Mouse (Mus musculus) forebrain, embryonic 13.5 days (tissue): Measurements from ENCODE around the gene Olfr1329. TPM values are rescaled to one million over a fixed set of nuclear protein-coding genes. Genes with fewer than 3 reads are reported as not detected.
"Not testable (repeated sequence)": the region's sequence is repeated elsewhere in the genome, so short reads cannot be mapped to it uniquely, and the experiment has no call there.

Experiments used
- ATAC-seq: fragments of 200-750 bp; cut with Nextera tagmentation; 2 replicates; pipeline ENCODE4 v1.8.0; 2017
- H3K27ac ChIP-seq: fragments of 300-500 bp; sonication (generic); 2 replicates; pipeline ENCODE4 v1.5.1; 2015; ENCODE audit warnings: inconsistent platforms, mild to moderate bottlenecking, moderate library complexity
- H3K27me3 ChIP-seq: fragments of 300-500 bp; sonication (generic); 2 replicates; pipeline ENCODE4 v1.6.1; 2015; ENCODE audit warnings: mild to moderate bottlenecking, inconsistent platforms
- H3K36me3 ChIP-seq: fragments of 300-500 bp; sonication (generic); 2 replicates; pipeline ENCODE4 v1.6.1; 2015; ENCODE audit warnings: mild to moderate bottlenecking, inconsistent platforms; ENCODE audit not compliant: poor library complexity, severe bottlenecking
- H3K4me1 ChIP-seq: fragments of 300-500 bp; sonication (generic); 2 replicates; pipeline ENCODE4 v1.6.1; 2015; ENCODE audit warnings: inconsistent platforms
- H3K4me2 ChIP-seq: fragments of 300-500 bp; sonication (generic); 2 replicates; pipeline ENCODE4 v1.6.1; 2015; ENCODE audit warnings: inconsistent platforms, mild to moderate bottlenecking, moderate library complexity
- H3K4me3 ChIP-seq: fragments of 300-500 bp; sonication (generic); 2 replicates; pipeline ENCODE4 v1.5.1; 2015; ENCODE audit warnings: mild to moderate bottlenecking, inconsistent platforms
- H3K9ac ChIP-seq: fragments of 300-500 bp; sonication (generic); 2 replicates; pipeline ENCODE4 v1.6.1; 2015; ENCODE audit warnings: mild to moderate bottlenecking, inconsistent platforms
- H3K9me3 ChIP-seq: fragments of 300-500 bp; sonication (generic); replicated peaks from 2 replicates; pipeline ENCODE4 v1.6.1; 2016; ENCODE audit warnings: inconsistent platforms
- WGBS: fragments of 180-500 bp; shearing (Covaris S2); methylation state at CpG from one replicate; pipeline ENCODE4 v1.1.7; 2015; 5-methylcytosine and 5-hydroxymethylcytosine counted together
- polyA plus RNA-seq: library from polyadenylated mRNA; unstranded; fragments of >200 nt; fragmentation: Nextera tagmentation; extraction: Ambion mirVana; gene quantifications from 2 replicates; pipeline ENCODE4 v1.2.1, GENCODE M21; 2015

Olfr1329 gene
- polyA plus RNA-seq: not detected in 2 replicates

- not testable (repeated sequence) for H3K27me3 ChIP-seq, H3K4me2 ChIP-seq, ATAC-seq, H3K27ac ChIP-seq, H3K9me3 ChIP-seq, H3K4me1 ChIP-seq, H3K36me3 ChIP-seq, H3K9ac ChIP-seq, H3K4me3 ChIP-seq
- WGBS: 57% methylated on average over 2 of the region's 2 CpGs
Observed at GRCm38 (mm10) chr4:118917365-118917764, at the start of gene Olfr1329. Gene Olfr1329, minus strand, starts transcription at chr4:118917465.

- Histone ChIP-seq H3K4me1 (no peaks in the 10 kb centered on the region), H3K4me2 (no peak within 1 kb of the TSS), H3K36me3 (no peaks in the 10 kb centered on the region), H3K9ac (no peak within 1 kb of the TSS), H3K27ac (no peak within 1 kb of the TSS), H3K9me3 (no peaks in the 10 kb centered on the region), H3K4me3 (no peak within 1 kb of the TSS), H3K27me3 (no peaks in the 10 kb centered on the region)
- 84% methylated on average over 2 of the region's 2 CpGs for WGBS
- peak; percentile 55; the same call in 1 of the 2 replicates for ATAC-seq
Observed at GRCm38 (mm10) chr4:118961141-118961628, 43.9 kb upstream of the Olfr1329 start, which contains the start of gene Lao1. Gene Lao1, plus strand, starts transcription at chr4:118961578.

- no peak overlapping the region for H3K9ac ChIP-seq
- no peak overlapping the region for H3K4me3 ChIP-seq
- no peaks in the 10 kb centered on the region for H3K4me1 ChIP-seq
- no peak overlapping the region for H3K27ac ChIP-seq
- 0 out of 2 replicates have a peak, but pooled peaks cover under 1% of the 10 kb centered on the region for H3K27me3 ChIP-seq
- no peak overlapping the region for H3K4me2 ChIP-seq
- H3K36me3 ChIP-seq: no peaks in the 10 kb centered on the region
- ATAC-seq: no peak
- H3K9me3 ChIP-seq: no peaks in the 10 kb centered on the region
- WGBS: 94% methylated on average over 7 of the region's 7 CpGs
Observed at GRCm38 (mm10) chr4:118958812-118959211, 41.5 kb upstream of the Olfr1329 start.

GRCm38 (mm10) chr4:118938512-118938911 lies 21.2 kb upstream of the Olfr1329 start, which contains the start of gene Olfr1328:
Gene Olfr1328, minus strand, starts transcription at chr4:118938612.
- no peaks in the 10 kb centered on the region for H3K4me1 ChIP-seq
- H3K9me3 ChIP-seq: no peaks in the 10 kb centered on the region
- no peak within 1 kb of the TSS for H3K4me2 ChIP-seq
- no peaks in the 10 kb centered on the region for H3K36me3 ChIP-seq
- ATAC-seq: no peak
- H3K27me3 ChIP-seq: no peaks in the 10 kb centered on the region
- no peak within 1 kb of the TSS for H3K4me3 ChIP-seq
- WGBS: 85% methylated on average over 2 of the region's 2 CpGs
- H3K27ac ChIP-seq: no peak within 1 kb of the TSS
- no peak within 1 kb of the TSS for H3K9ac ChIP-seq

- H3K4me1 ChIP-seq, H3K9ac ChIP-seq, H3K27ac ChIP-seq, H3K9me3 ChIP-seq, H3K4me3 ChIP-seq, H3K4me2 ChIP-seq, ATAC-seq, H3K36me3 ChIP-seq, H3K27me3 ChIP-seq: not testable (repeated sequence)
- 63% methylated on average over 3 of the region's 3 CpGs for WGBS
Observed at GRCm38 (mm10) chr4:118931326-118931725, 14.1 kb upstream of the Olfr1329 start.

GRCm38 (mm10) chr4:118901981-118902380 lies 15.3 kb downstream of the Olfr1329 start:
- Histone ChIP-seq H3K4me2 (no peak overlapping the region), H3K4me1 (no peaks in the 10 kb centered on the region), H3K9me3 (no peaks in the 10 kb centered on the region), H3K9ac (no peak overlapping the region), H3K27ac (no peak overlapping the region), H3K36me3 (no peaks in the 10 kb centered on the region), H3K27me3 (no peaks in the 10 kb centered on the region), H3K4me3 (no peak overlapping the region)
- no peak for ATAC-seq
- 61% methylated on average over 2 of the region's 2 CpGs for WGBS

GRCm38 (mm10) chr4:118888297-118888696 lies 29.0 kb downstream of the Olfr1329 start, which contains the start of gene Olfr1330:
Gene Olfr1330, plus strand, starts transcription at chr4:118888597.
- no peaks in the 10 kb centered on the region for H3K9me3 ChIP-seq
- no peak within 1 kb of the TSS for H3K9ac ChIP-seq
- H3K4me1 ChIP-seq: no peaks in the 10 kb centered on the region
- no peak within 1 kb of the TSS for H3K27ac ChIP-seq
- H3K4me3 ChIP-seq: no peak within 1 kb of the TSS
- no peak for ATAC-seq
- H3K36me3 ChIP-seq: no peaks in the 10 kb centered on the region
- 73% methylated on average over 1 of the region's 1 CpGs for WGBS
- H3K27me3 ChIP-seq: no peaks in the 10 kb centered on the region
- H3K4me2 ChIP-seq: no peak within 1 kb of the TSS

- 0 out of 2 replicates have a peak, but pooled peaks cover 4% of the 10 kb centered on the region for H3K4me1 ChIP-seq
- H3K4me2 ChIP-seq: no peak overlapping the region
- no peaks in the 10 kb centered on the region for H3K9me3 ChIP-seq
Observed at GRCm38 (mm10) chr4:118867566-118867965, 49.7 kb downstream of the Olfr1329 start.

More at GRCm38 (mm10) chr4:118867566-118867965, 49.7 kb downstream of the Olfr1329 start:
- H3K4me3 ChIP-seq: no peak overlapping the region
- H3K27me3 ChIP-seq: no peaks in the 10 kb centered on the region
- no peaks in the 10 kb centered on the region for H3K36me3 ChIP-seq
- no peak overlapping the region for H3K9ac ChIP-seq
- no peak overlapping the region for H3K27ac ChIP-seq
- ATAC-seq: no peak

Other genes starting within 250 kb of the Olfr1329 start
- not detected in 2 replicates for gene Olfr1342, start 224.7 kb downstream of the Olfr1329 start, polyA plus RNA-seq
- gene Olfr1341, start 213.9 kb downstream of the Olfr1329 start, polyA plus RNA-seq: not detected in 2 replicates
- not detected in 2 replicates for gene Olfr1340, start 197.3 kb downstream of the Olfr1329 start, polyA plus RNA-seq
- not detected in 2 replicates for gene Olfr1339, start 185.3 kb downstream of the Olfr1329 start, polyA plus RNA-seq
- not detected in 2 replicates for gene Olfr1338, start 158.7 kb downstream of the Olfr1329 start, polyA plus RNA-seq
- not detected in 2 replicates for gene Olfr1337, start 134.9 kb downstream of the Olfr1329 start, polyA plus RNA-seq
- gene Olfr1335, start 107.5 kb downstream of the Olfr1329 start, polyA plus RNA-seq: not detected in 2 replicates
- not detected in 2 replicates for gene Olfr1333, start 81.2 kb downstream of the Olfr1329 start, polyA plus RNA-seq
- gene Olfr1331, start 52.8 kb downstream of the Olfr1329 start, polyA plus RNA-seq: not detected in 2 replicates
- gene Olfr1330, start 28.9 kb downstream of the Olfr1329 start, polyA plus RNA-seq: 0.04 TPM in 1 of 2 replicates, not detected in the other
- gene Olfr1328, start 21.1 kb upstream of the Olfr1329 start, polyA plus RNA-seq: not detected in 2 replicates
- gene Lao1, start 44.1 kb upstream of the Olfr1329 start, polyA plus RNA-seq: not detected in 2 replicates
- 95.4 and 96.2 TPM in 2 replicates for gene Slc2a1, start 191.2 kb upstream of the Olfr1329 start, polyA plus RNA-seq